Mouse (Mus musculus): ENCODE results near the gene Cbx5.

DNA sequence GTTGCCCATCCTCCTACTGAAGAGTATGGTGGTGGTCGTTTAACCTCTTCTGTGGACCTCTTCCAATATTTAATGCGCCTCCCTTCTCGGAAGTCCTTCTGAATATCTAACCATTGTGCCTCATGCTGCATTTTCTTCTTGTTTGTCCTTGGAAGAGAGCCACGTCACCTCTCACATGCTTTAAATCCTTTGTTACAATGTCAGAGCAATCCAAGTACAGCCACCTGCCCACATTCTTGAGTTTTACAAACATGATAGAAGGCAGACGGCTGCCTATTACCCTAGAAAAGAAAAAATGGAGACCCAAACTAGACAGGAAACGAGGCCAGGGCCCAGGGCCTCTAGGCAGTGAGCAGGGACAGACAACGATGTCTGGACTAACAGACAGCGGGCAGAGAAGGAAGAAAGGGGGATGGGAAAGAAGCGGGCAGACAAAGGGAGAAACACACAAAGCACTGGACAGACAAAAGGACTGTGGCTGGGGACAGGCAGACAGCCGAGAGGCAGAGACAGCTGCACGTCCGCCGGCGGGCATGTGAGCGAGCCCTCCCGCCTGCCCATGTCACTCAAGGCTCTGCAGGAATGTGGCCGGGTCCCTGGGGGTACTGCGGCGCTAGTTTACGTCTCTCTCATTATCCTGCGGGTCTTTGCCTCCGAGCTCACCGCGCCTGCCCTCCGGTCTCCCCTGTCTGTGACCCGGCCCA lies 69.9 kb downstream of the Cbx5 start:
- TF ChIP-seq TAL1 (IDR thresholded peaks at IDR 0.05; ENCODE audit: low read length) (no peak), GATA1 (IDR thresholded peaks at IDR 0.05; ENCODE audit: low read length) (no peak)
